Mouse (Mus musculus) layer of hippocampus, adult 18-20 months (tissue): ENCODE results near the gene A630073D07Rik. TPM values are rescaled to one million over a fixed set of nuclear protein-coding genes. Genes with fewer than 3 reads are reported as not detected.
"Not testable (repeated sequence)": the region's sequence is repeated elsewhere in the genome, so short reads cannot be mapped to it uniquely, and the experiment has no call there.

Experiments
- DNase-seq, 2 experiments: peaks; one replicate each; pipeline ENCODE4 v3.0.0; 2022; ENCODE audit warnings: low spot score in 2 of 2
- long read RNA-seq: library from polyadenylated mRNA; stranded (forward); transcript quantifications from one replicate; pipeline ENCODE4 v2.0.0, GENCODE M21; 2021
- total RNA-seq, 2 experiments: library from RNA; stranded (reverse); gene quantifications; 2 replicates each; pipeline ENCODE4 v1.2.3; 2021

The A630073D07Rik gene
- not detected for total RNA-seq
- long read RNA-seq = 0 reads

DNA sequence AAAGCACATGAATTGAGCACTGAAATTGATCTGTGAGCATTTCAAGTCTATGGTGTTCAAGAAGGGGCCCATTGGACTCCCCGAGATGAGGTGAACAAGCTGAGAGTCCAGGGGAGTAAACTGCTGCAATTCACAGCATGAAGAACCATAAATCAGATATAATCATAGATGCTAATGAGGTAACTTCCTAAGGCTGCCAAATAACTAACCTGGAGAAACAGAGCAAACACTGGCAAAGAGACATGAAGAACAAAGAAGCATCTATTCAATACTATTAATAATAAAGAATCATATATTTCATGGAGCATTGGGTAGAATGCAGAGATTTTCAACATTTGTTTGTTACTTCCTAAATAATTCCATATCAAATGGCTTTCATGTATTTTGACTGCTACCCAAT is at the start of gene A630073D07Rik:
Gene A630073D07Rik (minus strand): TSS at position 101 of the 400 bp plus-strand sequence.
- DNase-seq = no peak

- no peak for DNase-seq
Observed at GRCm38 (mm10) chr6:132700907-132701306, 49.6 kb upstream of the A630073D07Rik start, which contains the start of gene Tas2r121. TSS of gene Tas2r121 (minus strand) at chr6:132701007.

- DNase-seq = not testable (repeated sequence)
Observed at GRCm38 (mm10) chr6:132691596-132691995, 40.3 kb upstream of the A630073D07Rik start.

DNA sequence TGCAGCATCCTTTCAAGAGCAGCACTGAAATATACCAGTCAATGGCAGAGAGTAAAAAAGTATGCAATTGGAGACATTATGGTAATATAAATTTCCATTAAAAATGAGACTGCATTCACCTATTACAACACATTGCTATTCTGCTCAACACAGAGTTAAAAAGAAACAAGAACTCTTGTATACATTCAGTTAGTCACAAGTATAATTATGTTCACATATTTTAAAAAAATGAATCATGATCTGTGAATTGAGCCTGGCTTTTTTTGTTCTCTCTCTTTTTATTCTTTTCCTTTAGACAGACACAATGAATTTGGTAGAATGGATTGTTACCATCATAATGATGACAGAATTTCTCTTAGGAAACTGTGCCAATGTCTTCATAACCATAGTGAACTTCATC is 5.3 kb upstream of the A630073D07Rik start, which contains the start of gene Tas2r120:
Gene Tas2r120 (plus strand): TSS at position 301 of the 400 bp plus-strand sequence.
- no peak for DNase-seq

DNA sequence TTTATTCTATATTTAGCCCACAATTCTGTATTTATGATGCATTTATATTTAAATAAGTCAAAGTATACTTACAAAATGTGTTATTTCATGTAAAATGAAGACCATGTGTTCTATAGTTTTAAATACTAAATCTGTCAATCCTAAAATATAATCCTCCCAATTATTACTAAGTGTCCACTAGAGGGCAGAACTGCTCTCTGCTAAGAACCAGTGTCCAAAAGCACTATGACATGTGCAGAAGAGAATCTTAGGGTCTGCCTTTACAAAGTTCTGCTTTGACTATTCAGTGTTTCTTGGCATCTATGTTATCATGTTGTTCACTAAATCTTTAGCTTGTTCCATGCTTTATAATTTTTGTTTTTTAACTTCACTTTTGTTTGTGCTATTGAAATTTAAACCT is 1.9 kb downstream of the A630073D07Rik start:
- peak in 1 of 2 experiments; percentile 13 for DNase-seq

DNA sequence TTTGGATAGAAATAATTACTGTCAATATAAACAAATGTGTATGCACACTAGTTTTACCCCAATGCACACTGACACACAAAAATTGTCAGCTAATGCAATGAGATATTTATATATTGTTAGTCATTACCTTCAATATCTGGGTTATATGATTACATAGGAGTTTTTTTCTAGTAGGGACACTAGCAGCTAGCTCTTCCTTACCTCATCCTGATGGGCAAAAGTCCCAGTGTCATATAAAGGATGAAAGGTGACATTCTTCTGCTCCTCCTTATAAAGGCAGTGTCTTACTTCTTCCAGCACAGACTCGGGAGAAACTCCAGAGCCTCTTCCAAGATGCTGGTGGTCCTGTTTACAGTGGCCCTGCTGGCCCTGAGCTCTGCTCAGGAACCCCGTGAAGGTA is 55.7 kb downstream of the A630073D07Rik start, which contains the start of gene Prp2:
Gene Prp2 (plus strand): TSS at position 301 of the 400 bp plus-strand sequence.
- DNase-seq = not testable (repeated sequence)

Other genes starting within 250 kb of the A630073D07Rik start
- not detected for gene Prh1, start 81.7 kb downstream of the A630073D07Rik start, total RNA-seq
- not detected for gene Prp2, start 55.6 kb downstream of the A630073D07Rik start, total RNA-seq
- gene Tas2r120, start 5.4 kb upstream of the A630073D07Rik start, total RNA-seq = not detected
- gene Tas2r121, start 49.5 kb upstream of the A630073D07Rik start, total RNA-seq = not detected
- not detected for gene Tas2r122, start 60.4 kb upstream of the A630073D07Rik start, total RNA-seq
- gene Tas2r115, start 86.5 kb upstream of the A630073D07Rik start, total RNA-seq = not detected
- not detected for gene Tas2r124, start 103.2 kb upstream of the A630073D07Rik start, total RNA-seq
- gene Tas2r102, start 110.6 kb upstream of the A630073D07Rik start, total RNA-seq = not detected
- gene Tas2r136, start 126.6 kb upstream of the A630073D07Rik start, total RNA-seq = not detected
- gene Tas2r117, start 151.3 kb upstream of the A630073D07Rik start, total RNA-seq = not detected
- not detected for gene Tas2r123, start 195.6 kb upstream of the A630073D07Rik start, total RNA-seq
- not detected for gene Tas2r116, start 203.9 kb upstream of the A630073D07Rik start, total RNA-seq
- gene Tas2r110, start 216.5 kb upstream of the A630073D07Rik start, total RNA-seq = not detected
- not detected for gene Tas2r113, start 241.5 kb upstream of the A630073D07Rik start, total RNA-seq